Mouse (Mus musculus): ENCODE data around the gene Wdr43.

Gene Wdr43

DNA sequence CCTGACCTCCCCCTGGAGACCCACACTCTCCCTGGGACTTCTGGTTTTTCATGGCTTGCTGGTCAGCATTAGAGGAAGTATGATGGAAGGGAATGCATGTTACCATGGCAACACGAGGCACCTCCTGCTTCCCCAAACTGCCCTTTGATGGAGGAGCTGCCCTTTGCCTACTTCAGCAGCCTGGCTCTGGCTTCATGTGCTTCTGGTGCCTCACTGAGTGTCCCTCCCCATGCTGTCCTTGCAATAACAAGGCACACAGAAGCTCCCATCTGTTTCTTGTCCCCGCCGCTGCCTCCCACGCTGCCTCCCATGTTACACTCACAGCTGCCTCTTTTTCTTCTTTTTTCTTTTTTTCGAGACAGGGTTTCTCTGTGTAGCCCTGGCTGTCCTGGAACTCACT is 77.6 kb downstream of the Wdr43 start:
- in situ Hi-C loops (cut with MboI; ENCODE audit: low pct_unique_long_range_greater_than_20kb in 1 of 2, low sequenced_read_pairs in 2 of 2, unreplicated experiment in 1 of 2), result loop anchor here in 1 of 2 experiments (5.0 kb wide), 1 partner anchor 179 kb away; no protein-coding TSS in a partner anchor

- in situ Hi-C loops (cut with MboI; ENCODE audit: low pct_unique_long_range_greater_than_20kb in 1 of 2, low sequenced_read_pairs in 2 of 2, unreplicated experiment in 1 of 2), result loop anchor here in 1 of 2 experiments (5.0 kb wide), 1 partner anchor 179 kb away; no protein-coding TSS in a partner anchor
Observed at GRCm38 (mm10) chr17:71693780-71694179, 78.1 kb downstream of the Wdr43 start.

DNA sequence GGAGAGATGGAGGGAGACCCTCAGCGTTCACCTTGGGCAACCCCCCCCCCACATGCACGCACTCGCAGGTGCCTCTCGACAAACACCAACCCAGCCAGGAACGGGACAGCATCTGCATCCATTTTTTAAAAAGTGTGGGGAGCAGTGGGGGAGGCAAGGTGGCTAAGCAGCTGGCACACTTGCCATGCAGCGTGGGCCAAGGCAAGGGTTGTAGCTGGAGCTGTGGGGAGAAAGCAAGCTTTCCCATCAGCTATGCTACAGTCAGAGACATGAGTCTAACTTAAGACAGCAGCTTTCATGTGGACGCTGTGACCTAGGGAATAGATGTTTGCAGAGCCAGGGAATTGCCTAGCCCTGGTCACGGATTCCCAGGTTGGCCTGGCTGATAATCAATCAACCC is 79.5 kb downstream of the Wdr43 start:
- in situ Hi-C loops (cut with MboI; ENCODE audit: low pct_unique_long_range_greater_than_20kb in 1 of 2, low sequenced_read_pairs in 2 of 2, unreplicated experiment in 1 of 2), result no loop called here

- in situ Hi-C loops (cut with MboI; ENCODE audit: low pct_unique_long_range_greater_than_20kb in 1 of 2, low sequenced_read_pairs in 2 of 2, unreplicated experiment in 1 of 2), result no loop called here
Observed at GRCm38 (mm10) chr17:71695716-71696315, 80.1 kb downstream of the Wdr43 start.

DNA sequence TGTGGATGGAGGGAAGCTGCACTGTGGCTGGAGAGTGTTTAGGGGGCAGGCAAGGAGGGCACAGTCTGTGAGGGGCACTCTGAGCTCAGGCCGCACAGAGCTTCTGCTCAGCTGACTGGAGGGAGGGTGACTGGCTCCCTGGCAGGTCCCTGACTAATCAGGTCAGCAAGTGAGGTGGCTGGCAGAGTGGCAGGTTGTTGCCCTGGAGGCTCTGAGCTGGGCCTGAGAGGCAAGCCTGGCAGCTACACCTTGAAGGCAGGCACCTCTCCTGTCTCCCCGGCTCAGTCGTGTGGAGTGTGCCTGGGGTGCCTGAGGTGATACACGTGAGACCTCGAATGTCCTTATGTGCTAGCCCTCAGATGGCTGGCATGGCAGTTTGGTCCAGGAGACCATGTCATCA is 80.7 kb downstream of the Wdr43 start:
- in situ Hi-C loops (cut with MboI; ENCODE audit: low pct_unique_long_range_greater_than_20kb in 1 of 2, low sequenced_read_pairs in 2 of 2, unreplicated experiment in 1 of 2), result no loop called here

DNA sequence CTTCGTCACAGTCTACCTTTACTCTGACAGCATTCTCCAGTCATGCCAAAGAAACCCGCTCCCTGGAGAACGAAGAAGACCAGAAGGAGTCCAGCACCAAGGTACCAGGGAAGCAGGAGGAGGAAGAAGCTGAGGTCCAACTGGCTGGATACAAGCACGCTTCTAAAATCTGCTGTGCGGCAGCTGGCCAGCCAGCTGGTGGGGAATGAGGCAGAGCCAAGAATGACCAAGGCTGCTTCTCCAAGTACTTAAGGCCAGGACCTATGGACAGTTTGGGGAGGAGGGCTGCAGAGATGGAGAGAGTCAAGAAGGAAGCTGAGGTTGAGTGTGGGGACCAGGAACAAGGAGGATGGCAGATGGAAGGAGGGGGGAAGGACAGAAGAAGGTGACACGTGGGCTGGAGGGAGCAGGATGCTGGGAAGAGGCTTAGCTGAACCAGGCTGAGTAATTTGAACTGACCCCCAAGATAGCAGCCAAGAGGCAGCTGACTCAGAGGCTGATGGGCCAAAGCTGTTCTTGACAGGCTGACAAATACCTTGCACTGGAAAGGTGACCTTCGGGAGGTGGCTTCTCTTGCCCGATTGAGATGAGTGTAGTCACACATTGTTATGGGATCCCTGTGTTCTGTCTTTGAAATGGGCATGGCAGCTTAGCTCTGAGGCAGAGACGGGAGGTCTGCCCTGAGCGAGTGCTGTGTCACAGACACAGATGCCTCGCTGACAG is 82.4 kb downstream of the Wdr43 start:
- in situ Hi-C loops (cut with MboI; ENCODE audit: low pct_unique_long_range_greater_than_20kb in 1 of 2, low sequenced_read_pairs in 2 of 2, unreplicated experiment in 1 of 2), result no loop called here

GRCm38 (mm10) chr17:71698619-71698956 is 82.9 kb downstream of the Wdr43 start:
- in situ Hi-C loops (cut with MboI; ENCODE audit: low pct_unique_long_range_greater_than_20kb in 1 of 2, low sequenced_read_pairs in 2 of 2, unreplicated experiment in 1 of 2), result no loop called here

GRCm38 (mm10) chr17:71705113-71705512 is 89.4 kb downstream of the Wdr43 start:
- in situ Hi-C loops (cut with MboI; ENCODE audit: low pct_unique_long_range_greater_than_20kb in 1 of 2, low sequenced_read_pairs in 2 of 2, unreplicated experiment in 1 of 2), result no loop called here

DNA sequence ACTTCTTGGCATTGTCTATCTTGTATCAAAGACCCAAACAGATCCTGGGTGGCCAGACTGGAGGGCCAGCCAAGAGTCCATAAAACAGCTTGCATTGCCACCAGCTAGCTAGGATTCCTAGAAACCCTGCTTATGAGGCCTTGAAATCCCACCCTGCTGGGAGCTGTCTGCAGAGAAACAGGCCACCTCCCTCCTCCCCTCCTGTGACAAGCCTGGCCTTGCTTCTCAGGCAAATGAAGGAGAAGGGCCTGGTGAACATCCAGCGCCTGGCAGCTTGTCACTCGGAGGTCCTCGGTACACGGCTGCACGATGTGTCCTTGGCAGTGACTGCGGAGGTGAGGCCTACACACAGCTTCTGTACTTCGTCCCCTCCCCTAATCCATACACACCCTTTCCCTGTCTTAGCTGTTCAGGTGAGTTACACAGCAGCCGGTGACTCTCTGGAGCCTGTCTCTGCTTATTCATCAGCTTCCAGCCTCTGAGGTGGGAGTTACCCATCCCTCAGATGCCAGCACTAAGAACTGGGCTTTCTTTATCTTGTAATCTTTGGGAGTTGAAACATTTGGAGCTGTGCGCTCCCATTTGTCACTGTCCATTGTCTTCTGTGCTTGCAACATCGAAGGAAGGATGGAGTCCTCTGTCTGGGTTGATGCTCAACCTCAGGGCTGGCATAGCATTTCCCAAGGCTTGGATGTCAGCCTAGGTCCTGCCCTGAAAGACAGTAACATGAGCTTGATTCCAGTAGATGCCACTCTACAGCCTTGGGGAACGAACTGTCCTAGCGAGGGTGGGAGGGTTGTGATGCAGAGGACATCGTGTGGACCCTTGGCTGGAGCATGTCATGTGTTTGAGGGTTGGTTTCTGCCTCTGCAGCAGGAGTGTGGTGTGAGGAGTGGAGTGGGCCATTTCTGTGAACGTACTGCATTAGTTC is 90.1 kb downstream of the Wdr43 start:
- in situ Hi-C loops (cut with MboI; ENCODE audit: low pct_unique_long_range_greater_than_20kb in 1 of 2, low sequenced_read_pairs in 2 of 2, unreplicated experiment in 1 of 2), result no loop called here

DNA sequence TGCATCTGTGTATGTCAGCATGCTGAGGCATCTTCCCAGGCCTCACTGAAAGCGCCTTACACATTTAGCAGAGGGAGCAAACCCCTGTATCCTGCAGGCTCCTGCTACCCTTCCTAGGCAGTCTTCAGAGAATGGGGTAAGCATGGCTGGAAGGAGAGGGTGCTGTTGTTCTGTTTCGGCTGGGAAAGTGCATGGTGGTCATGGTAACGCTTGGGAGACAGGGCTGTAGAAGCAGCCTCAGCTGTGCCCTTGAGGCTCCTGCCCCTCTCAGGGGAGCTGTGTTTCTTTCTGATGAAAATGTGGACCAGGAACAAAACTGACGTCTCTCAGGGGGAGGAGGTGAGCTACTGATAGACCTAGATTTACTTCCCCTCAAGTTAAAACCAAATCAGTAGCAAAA is 92.0 kb downstream of the Wdr43 start:
- in situ Hi-C loops (cut with MboI; ENCODE audit: low pct_unique_long_range_greater_than_20kb in 1 of 2, low sequenced_read_pairs in 2 of 2, unreplicated experiment in 1 of 2), result no loop called here
